Mouse (Mus musculus) gastrocnemius, postnatal 25 days (tissue): ENCODE measurements around the gene Mkrn2. TPM values are rescaled to one million over a fixed set of nuclear protein-coding genes. Genes with fewer than 3 reads are reported as not detected.

Experiments
- DNase-seq: peaks from one replicate; pipeline ENCODE4 v3.0.0; 2022
- long read RNA-seq, 2 experiments: library from polyadenylated mRNA; stranded (forward); transcript quantifications; one replicate each; pipeline ENCODE4 v2.0.0; 2021
- total RNA-seq, 2 experiments: library from RNA; stranded (reverse); gene quantifications; 1 replicate in 1 of 2; 2 replicates in 1 of 2; pipeline ENCODE4 v1.2.3; 2021

The Mkrn2 gene
- 10 to 100 TPM; 37.9 to 42.3 TPM for total RNA-seq
- long read RNA-seq, experiment 1, full-length matches to known transcripts = 45 of 59 reads
- long read RNA-seq, experiment 1, partial matches to known transcripts = 12 of 59 reads
- long read RNA-seq, experiment 1, other reads (novel, unspliced or antisense) = 2 of 59 reads
- long read RNA-seq, experiment 2, full-length matches to known transcripts = 70 of 86 reads
- long read RNA-seq, experiment 2, partial matches to known transcripts = 11 of 86 reads
- long read RNA-seq, experiment 2, other reads (novel, unspliced or antisense) = 5 of 86 reads

GRCm38 (mm10) chr6:115601715-115602523 is at the start of gene Mkrn2:
TSS of gene Mkrn2 (plus strand) at chr6:115601902.
- DNase-seq = peak; percentile 81

DNA sequence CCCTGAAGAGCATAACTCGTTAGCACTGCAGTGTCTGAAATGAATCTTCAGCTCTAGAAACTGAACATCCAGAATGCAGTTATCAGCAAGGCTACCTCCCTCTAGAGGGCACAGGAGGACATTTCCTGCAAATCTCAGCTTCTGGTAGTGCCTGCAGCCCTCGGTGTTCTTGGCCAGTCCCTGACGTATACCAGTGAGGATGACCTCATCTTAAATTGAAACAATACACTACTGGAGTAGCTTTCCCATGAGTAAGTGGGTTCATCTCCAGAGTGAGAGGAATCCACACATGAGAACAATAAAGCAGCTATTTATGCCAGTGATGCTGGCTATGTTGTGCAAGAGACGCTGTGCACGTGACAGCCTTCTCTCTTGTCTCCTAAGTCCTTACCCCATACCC is 46.2 kb upstream of the Mkrn2 start:
- no peak for DNase-seq

GRCm38 (mm10) chr6:115558176-115558575 is 43.5 kb upstream of the Mkrn2 start:
- DNase-seq = no peak

DNA sequence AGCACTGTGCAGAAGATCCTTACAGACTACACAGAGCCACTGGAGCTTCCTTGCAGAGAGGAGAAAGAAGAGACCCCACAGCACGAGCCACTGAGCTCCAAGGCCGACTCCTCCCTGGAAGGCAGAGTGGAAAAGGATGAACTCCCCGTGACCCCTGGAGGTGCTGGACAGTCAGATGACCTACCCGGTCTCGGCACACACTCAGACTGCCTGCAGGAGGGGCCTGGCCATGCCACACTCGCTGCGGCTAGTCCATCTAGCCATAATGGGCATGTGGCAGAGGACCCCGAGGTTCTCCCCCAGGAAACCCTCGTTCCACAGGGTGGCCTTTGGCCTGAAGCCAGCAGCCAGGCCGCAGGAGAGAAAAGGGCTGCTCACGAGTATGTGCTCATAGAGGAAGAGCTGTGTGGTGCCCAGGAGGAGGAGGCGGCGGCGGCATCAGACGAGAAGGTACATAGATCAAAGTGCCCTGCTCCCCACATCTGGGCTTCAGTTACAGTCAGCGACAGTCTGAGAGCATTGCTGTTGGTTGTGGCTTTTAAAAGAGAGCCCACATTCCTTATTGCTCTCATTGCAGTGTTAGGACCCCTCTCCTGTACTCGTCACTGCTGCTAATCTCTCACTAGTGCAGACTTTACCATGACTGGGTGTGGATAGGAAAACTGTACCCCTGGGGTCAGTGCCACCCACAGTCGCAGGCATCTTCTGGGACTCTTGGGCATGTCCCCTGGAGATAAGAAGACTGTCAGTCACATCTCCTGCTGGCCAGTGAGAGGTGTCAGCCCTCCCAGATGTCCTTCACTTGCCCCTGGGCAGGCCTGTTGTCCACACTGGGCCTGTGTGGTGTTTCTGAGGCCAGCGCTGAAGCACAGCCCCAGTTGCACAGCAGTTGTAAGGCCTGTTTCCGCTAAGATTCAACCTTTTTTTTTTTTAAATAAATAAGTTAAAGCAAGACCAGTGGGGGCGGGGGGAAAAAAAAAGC is 41.8 kb upstream of the Mkrn2 start:
- no peak for DNase-seq

GRCm38 (mm10) chr6:115565479-115566045 is 36.1 kb upstream of the Mkrn2 start:
- DNase-seq = peak; percentile 23

DNA sequence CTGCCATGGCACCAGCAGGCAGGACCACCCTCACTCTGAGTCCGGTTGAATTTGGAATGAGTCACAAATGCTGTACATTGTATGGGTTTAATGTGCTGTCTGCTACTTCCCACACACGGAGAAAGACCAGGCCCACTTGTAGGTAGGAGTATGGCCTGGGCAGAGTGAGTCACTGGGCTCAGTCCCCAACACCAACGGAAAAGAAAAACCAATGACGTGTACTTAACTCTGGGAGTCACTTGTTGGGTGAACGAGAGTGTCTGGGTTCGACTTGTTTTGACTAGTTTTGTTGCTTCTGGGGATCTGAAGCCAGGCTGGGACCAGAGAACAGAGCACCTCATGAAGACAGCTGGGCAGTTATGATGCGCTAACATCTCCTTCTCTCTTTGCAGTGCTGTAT is 27.5 kb upstream of the Mkrn2 start:
- DNase-seq = no peak

GRCm38 (mm10) chr6:115577407-115577806 is 24.3 kb upstream of the Mkrn2 start:
- DNase-seq = no peak

- DNase-seq = no peak
These were observed 23.8 kb upstream of the Mkrn2 start for GRCm38 (mm10) chr6:115577941-115578340.

- DNase-seq = no peak
These were observed 20.9 kb upstream of the Mkrn2 start for GRCm38 (mm10) chr6:115580810-115581209.

- no peak for DNase-seq
These were observed 19.2 kb upstream of the Mkrn2 start for GRCm38 (mm10) chr6:115582328-115583115.

DNA sequence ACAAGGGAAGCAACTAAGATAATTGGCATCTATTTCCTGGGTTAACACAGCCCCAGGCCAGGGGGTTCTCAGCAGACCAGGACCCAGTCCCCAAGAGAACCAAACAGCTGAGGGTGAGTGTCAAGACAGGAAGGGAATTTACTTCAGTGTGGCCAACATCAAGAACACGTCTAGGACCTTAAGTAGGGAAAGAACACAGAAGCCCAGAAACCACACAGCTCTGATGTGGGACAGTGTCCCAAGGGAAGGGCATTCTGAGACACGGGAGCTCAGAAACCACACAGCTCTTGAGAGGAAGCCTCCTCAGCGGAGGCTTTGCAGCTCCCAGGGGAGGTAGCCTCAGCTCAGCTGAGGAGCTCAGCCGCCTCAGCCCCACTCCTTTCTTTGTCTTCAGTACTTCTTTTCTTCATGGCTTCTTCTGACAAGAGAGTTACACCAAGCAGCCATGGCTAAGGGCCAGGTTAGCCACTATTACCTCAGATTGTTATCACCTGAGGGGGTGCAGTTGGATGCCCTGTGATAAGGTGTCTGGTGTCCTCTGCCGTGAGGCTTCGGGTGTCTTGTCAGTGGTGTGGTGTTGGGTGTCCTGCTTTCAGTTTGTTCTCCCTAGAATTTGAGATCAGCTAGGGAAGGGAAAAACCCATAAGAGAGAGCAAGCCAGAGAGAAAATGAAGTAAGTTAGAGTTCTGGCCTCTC is 18.1 kb upstream of the Mkrn2 start:
- no peak for DNase-seq

GRCm38 (mm10) chr6:115584176-115584575 is 17.5 kb upstream of the Mkrn2 start:
- DNase-seq = no peak

GRCm38 (mm10) chr6:115586321-115586720 is 15.4 kb upstream of the Mkrn2 start:
- peak; percentile 72 for DNase-seq

GRCm38 (mm10) chr6:115591692-115592359 is 9.9 kb upstream of the Mkrn2 start:
- no peak for DNase-seq

DNA sequence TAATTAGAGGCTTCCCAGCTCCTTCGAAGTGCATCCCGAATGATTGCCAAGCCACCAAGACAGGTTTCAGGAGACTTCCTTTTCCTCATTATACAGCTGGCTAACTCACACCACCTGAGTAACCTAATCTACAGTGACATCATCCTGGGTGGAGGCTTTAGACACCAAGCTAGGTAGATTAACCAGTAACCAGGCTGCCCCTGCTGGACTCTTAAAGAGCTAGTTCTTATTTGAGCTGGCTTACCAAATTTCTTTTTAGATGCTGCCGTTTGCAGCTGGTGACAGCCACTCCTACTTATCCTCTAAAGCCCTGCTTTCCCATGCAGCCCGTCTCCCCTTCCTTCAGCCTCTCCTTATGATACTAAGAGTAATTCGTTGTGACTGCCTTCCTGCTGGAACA is 9.2 kb upstream of the Mkrn2 start, which contains the start of gene Mkrn2os:
TSS of gene Mkrn2os (minus strand) at position 119 of the 400 bp plus-strand sequence.
- DNase-seq = no peak

DNA sequence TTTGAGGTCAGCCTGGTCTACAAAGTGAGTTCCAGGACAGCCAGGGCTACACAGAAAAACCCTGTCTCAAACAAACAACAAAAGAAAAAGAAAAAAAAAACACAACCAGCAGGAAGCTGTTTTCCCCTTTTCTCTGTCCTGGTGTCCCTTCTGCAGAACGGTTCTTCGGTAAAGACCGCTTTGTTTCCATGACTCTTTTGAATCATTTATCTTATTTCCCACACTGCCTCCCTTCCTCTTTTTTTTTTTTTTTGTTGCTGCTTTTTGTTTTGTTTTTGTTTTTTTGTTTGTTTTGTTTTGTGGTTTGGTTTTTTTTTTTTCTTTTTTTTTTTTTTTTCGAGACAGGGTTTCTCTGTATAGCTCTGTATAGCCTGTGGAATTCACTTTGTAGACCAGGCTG is 8.4 kb upstream of the Mkrn2 start:
- DNase-seq = no peak

DNA sequence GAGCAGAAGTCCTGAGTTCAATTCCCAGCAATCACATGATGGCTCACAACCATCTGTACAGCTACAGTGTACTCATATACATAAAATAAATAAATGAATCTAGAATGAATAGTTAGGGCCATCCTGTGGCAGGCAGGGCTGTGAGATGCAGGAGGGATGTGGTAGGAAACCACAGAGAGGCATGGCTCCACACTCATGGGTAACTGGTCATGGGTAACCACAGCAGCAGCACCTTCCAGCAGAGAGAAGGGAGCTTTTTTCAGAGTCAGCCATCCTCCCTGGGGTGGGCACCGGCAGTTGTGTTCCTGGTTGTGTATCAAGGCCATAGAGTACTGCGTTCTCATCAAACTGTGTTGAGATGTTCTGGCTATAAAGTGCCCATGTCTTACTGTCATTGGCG is 7.2 kb upstream of the Mkrn2 start:
- no peak for DNase-seq

DNA sequence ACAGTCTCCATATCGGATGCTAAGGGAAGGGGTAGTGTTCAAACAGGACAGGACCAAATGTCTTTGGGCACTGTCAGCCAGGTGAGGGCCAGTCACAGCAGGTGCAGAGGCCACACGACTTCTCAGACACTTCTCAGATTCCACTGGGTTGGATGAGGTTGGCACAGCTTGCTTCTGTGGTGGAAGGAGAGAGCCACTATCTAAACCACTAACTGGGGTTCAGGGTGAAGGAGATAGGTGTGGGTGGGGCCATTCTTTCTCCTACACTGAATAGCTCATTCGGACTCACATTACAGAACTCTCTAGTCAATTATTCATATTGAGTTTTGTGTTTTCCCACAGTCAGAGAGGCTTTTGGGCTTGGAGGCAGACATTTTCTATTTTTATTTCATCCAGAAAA is 6.0 kb upstream of the Mkrn2 start:
- no peak for DNase-seq

DNA sequence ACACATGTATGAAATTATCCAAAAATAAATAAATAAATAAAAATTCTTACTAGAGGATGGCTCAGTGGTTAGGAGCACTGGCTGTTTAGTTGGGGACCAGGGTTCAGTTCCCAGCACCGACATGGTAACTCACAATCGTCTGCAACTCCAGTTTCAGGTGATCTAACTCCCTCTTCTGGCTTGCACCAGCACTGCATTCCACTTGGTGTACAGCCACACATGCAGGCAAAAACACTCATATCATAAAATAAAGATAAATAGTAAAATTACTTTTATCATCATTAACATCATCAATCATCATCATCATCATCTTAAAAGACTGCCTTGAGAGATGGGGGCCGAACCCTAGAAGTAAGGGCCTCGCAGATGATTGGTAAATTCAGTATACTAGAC is 384 bp upstream of the Mkrn2 start:
- no peak for DNase-seq

DNA sequence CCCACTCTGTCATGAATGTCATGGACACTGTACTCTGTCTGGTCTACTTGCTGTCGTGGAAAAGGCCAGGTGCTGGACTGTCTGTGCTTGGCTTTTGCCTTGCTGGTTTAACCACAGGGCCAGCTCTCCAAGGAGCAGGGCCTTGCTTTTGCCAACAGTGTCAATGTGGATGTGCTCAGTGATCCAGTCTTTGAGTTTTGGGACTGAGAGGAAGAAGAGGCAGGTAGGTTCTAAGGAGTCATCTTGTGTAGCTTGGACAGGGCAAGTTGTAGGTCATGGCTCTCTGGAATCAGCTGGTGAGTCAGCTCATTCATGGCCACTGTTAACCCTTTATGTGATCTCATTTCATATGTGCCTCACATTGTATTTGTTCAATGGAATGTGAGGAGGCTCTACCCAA is 4.8 kb downstream of the Mkrn2 start:
- no peak for DNase-seq
